Mouse (Mus musculus) gastrocnemius, postnatal 14 days (tissue): ENCODE results near the gene Sypl. TPM values are rescaled to one million over a fixed set of nuclear protein-coding genes. Genes with fewer than 3 reads are reported as not detected.

Source experiments
- DNase-seq: peaks from one replicate; pipeline ENCODE4 v3.0.0; 2021; ENCODE audit warnings: mixed read lengths
- intact Hi-C: fragments of 180-260 bp; cut with DNase I; formaldehyde crosslinking; loops from one replicate; pipeline ENCODE4 v1.15.1; 2025; ENCODE audit warnings: low total_unique reads
- total RNA-seq, 2 experiments: library from RNA; stranded (reverse); gene quantifications; 2 replicates each; pipeline ENCODE4 v1.2.3; 2021

Sypl gene
- total RNA-seq, 2 experiments from 2014 or later: 124 TPM

DNA sequence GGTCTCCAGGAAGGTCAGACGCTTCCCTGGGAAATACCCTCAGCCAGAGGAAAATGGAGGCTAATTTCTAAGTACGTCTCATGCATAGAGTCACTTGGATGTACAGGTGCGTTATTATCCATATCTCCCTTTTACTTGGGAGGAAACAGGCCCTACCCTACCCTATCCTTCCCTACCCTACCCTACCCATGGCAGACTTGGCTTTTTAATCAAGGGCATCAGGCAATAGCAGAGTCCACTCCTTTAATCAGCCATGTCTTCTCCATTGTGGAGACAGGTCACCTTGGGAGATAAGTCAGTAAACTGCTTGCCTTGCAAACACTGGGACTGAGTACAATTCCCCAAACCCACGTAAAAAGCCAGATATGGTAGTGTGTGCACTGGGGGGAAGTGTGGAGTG, 68.1 kb downstream of the Sypl start:
- DNase-seq: no peak
- intact Hi-C loops: no loop called here

- intact Hi-C loops: no loop called here
- DNase-seq: no peak
Measured at GRCm38 (mm10) chr12:33024524-33024923, 70.8 kb downstream of the Sypl start.

- DNase-seq: peak; percentile 74
- intact Hi-C loops: loop anchor here (5.0 kb wide), 3 partner anchors 80 to 305 kb away; no protein-coding TSS in a partner anchor
Measured at GRCm38 (mm10) chr12:33027093-33027492, 73.4 kb downstream of the Sypl start.

- DNase-seq: no peak
- intact Hi-C loops: loop anchor here (5.0 kb wide), 3 partner anchors 79 to 304 kb away; no protein-coding TSS in a partner anchor
Measured at GRCm38 (mm10) chr12:33028109-33028691, 74.5 kb downstream of the Sypl start.

DNA sequence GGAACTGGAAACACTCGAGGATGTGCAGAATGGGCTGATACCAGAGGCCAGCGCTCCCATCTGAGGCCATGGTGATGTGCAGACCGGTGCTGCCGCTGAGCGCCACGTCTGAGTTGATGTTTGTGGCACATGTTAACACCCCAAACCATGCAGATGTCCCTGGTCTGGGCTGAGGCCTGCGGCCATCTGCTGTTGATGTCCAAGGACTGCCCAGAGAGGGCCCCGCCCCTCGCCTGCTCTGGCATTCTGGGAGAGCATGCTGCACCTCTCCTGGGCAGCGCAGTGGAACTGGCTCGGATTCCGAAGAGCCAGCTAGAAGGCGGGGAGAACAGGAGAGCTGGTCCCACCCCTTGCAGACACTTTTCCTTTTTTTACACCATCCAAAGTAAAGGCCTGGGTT, 75.0 kb downstream of the Sypl start:
- intact Hi-C loops: loop anchor here (5.0 kb wide), 3 partner anchors 79 to 304 kb away; no protein-coding TSS in a partner anchor
- DNase-seq: no peak

Other genes with a start within 250 kb of the Sypl start
- 10 to 100 TPM; 43.0 to 43.3 TPM for gene Nampt, start 134.3 kb upstream of the Sypl start, total RNA-seq
- gene Cdhr3, start 139.0 kb downstream of the Sypl start, total RNA-seq: 1 to 10 TPM; 1.6 to 2.5 TPM
- 10 to 100 TPM; 13.9 to 15.4 TPM for gene Atxn7l1, start 193.8 kb downstream of the Sypl start, total RNA-seq